Mouse (Mus musculus) MEL (cell line): ENCODE measurements at regions not wholly inside any gene's neighbourhood (a gene's known extent, or its start where the extent isn't known, plus 50 kb on each side); places are given as distances from the start of the nearest gene placed in this dataset.

Source experiments
- DNase-seq: peaks from one replicate; pipeline ENCODE4 v3.0.0; 2011; ENCODE audit warnings: low read depth, low spot score
- H3K27ac ChIP-seq: 2 replicates; pipeline ENCODE4 v1.5.1; 2012; ENCODE audit warnings: low read depth, mild to moderate bottlenecking, control low read depth, low read length, moderate library complexity; ENCODE audit not compliant: control insufficient read depth
- H3K27me3 ChIP-seq, 2 experiments: fragments of 150-350 bp in 1 of 2; sonication (generic) in 1 of 2; 2 replicates each; pipeline ENCODE4 v1.6.1; 2012; ENCODE audit warnings: low read length in 2 of 2, mild to moderate bottlenecking in 2 of 2, improper control_type of control experiment in 1 of 2, moderate library complexity in 1 of 2; ENCODE audit not compliant: insufficient read depth in 2 of 2, control insufficient read depth in 1 of 2
- H3K36me3 ChIP-seq, 2 experiments: 2 replicates each; pipeline ENCODE4 v1.6.1; 2012 to 2014; ENCODE audit warnings: low read length in 2 of 2, improper control_type of control experiment in 1 of 2, inconsistent platforms in 1 of 2, mild to moderate bottlenecking in 1 of 2; ENCODE audit not compliant: insufficient read depth in 2 of 2, control insufficient read depth in 1 of 2
- H3K4me1 ChIP-seq, 2 experiments: fragments of 150-350 bp in 1 of 2; sonication (generic) in 1 of 2; 2 replicates each; pipeline ENCODE4 v1.6.1; 2012; ENCODE audit warnings: low read length in 2 of 2, improper control_type of control experiment in 1 of 2, mild to moderate bottlenecking in 1 of 2; ENCODE audit not compliant: insufficient read depth in 2 of 2, control insufficient read depth in 1 of 2
- H3K4me3 ChIP-seq, 2 experiments: fragments of 150-350 bp in 1 of 2; sonication (generic) in 1 of 2; 2 replicates each; pipeline ENCODE4 v1.5.1; 2012; ENCODE audit warnings: low read depth in 2 of 2, low read length in 2 of 2, mild to moderate bottlenecking in 2 of 2, moderate library complexity in 2 of 2, control low read depth in 1 of 2, improper control_type of control experiment in 1 of 2; ENCODE audit not compliant: control insufficient read depth in 1 of 2, insufficient read depth in 1 of 2
- H3K79me2 ChIP-seq: 2 replicates; pipeline ENCODE4 v1.6.1; 2012; ENCODE audit warnings: mild to moderate bottlenecking, low read length, moderate library complexity; ENCODE audit not compliant: control insufficient read depth, poor library complexity, insufficient read depth
- H3K9ac ChIP-seq: 2 replicates; pipeline ENCODE4 v1.6.1; 2012; ENCODE audit warnings: low read depth, mild to moderate bottlenecking, control low read depth, low read length, moderate library complexity; ENCODE audit not compliant: control insufficient read depth, poor library complexity, severe bottlenecking
- H3K9me3 ChIP-seq: fragments of 150-350 bp; sonication (generic); replicated peaks from 2 replicates; pipeline ENCODE4 v1.6.1; 2012; ENCODE audit warnings: mild to moderate bottlenecking, low read length, improper control_type of control experiment, moderate library complexity; ENCODE audit not compliant: insufficient read depth
- CHD1 ChIP-seq: IDR thresholded peaks from 2 replicates; pipeline ENCODE4 v1.6.1; 2012; ENCODE audit warnings: low read depth, mild to moderate bottlenecking, inconsistent platforms, low read length, improper control_type of control experiment
- CHD2 ChIP-seq: IDR thresholded peaks from 2 replicates; pipeline ENCODE4 v1.6.1; 2011; ENCODE audit warnings: low read length, improper control_type of control experiment
- CTCF ChIP-seq, 3 experiments: IDR thresholded peaks in 2 of 3; conservative IDR thresholded peaks in 1 of 3; 2 replicates each; pipeline ENCODE4 v1.5.1; 2011 to 2012; ENCODE audit warnings: low read length in 3 of 3, low read depth in 2 of 3, mild to moderate bottlenecking in 2 of 3, improper control_type of control experiment in 1 of 3, inconsistent platforms in 1 of 3, mixed read lengths in 1 of 3, moderate library complexity in 1 of 3; ENCODE audit not compliant: control insufficient read depth in 1 of 3, insufficient read depth in 1 of 3, poor library complexity in 1 of 3, severe bottlenecking in 1 of 3
- ELF1 ChIP-seq: IDR thresholded peaks from 2 replicates; pipeline ENCODE4 v1.6.1; 2014; ENCODE audit warnings: low read depth, mild to moderate bottlenecking, inconsistent platforms, low read length, improper control_type of control experiment, moderate library complexity
- ETS1 ChIP-seq: IDR thresholded peaks from 2 replicates; pipeline ENCODE4 v1.6.1; 2012; ENCODE audit warnings: low read depth, mild to moderate bottlenecking, inconsistent platforms, low read length, improper control_type of control experiment, moderate library complexity
- GABPA ChIP-seq: IDR thresholded peaks from 2 replicates; pipeline ENCODE4 v1.6.1; 2012; ENCODE audit warnings: low read depth, mild to moderate bottlenecking, inconsistent platforms, low read length, improper control_type of control experiment, moderate library complexity
- KAT2A ChIP-seq: conservative IDR thresholded peaks from 2 replicates; pipeline ENCODE4 v1.6.1; 2012; ENCODE audit warnings: low read depth, low read length, improper control_type of control experiment, inconsistent platforms
- MAX ChIP-seq: IDR thresholded peaks from 2 replicates; pipeline ENCODE4 v1.6.1; 2011; ENCODE audit warnings: low read length, improper control_type of control experiment
- MEF2A ChIP-seq: IDR thresholded peaks from 2 replicates; pipeline ENCODE4 v1.6.1; 2014; ENCODE audit warnings: low read depth, mild to moderate bottlenecking, inconsistent platforms, low read length, improper control_type of control experiment; ENCODE audit not compliant: poor library complexity, insufficient replicate concordance, severe bottlenecking; ENCODE audit errors: extremely low read depth
- MYB ChIP-seq: IDR thresholded peaks from 2 replicates; pipeline ENCODE4 v1.6.1; 2011; ENCODE audit warnings: mild to moderate bottlenecking, low read depth, low read length, improper control_type of control experiment
- NELFE ChIP-seq: IDR thresholded peaks from 2 replicates; pipeline ENCODE4 v1.6.1; 2011; ENCODE audit warnings: low read depth, low read length, improper control_type of control experiment
- NRF1 ChIP-seq: IDR thresholded peaks from 2 replicates; pipeline ENCODE4 v1.6.1; 2014; ENCODE audit warnings: low read depth, mild to moderate bottlenecking, inconsistent platforms, low read length, improper control_type of control experiment, moderate library complexity; ENCODE audit not compliant: poor library complexity, insufficient read depth, severe bottlenecking
- POLR2A ChIP-seq, 2 experiments: IDR thresholded peaks; 2 replicates each; pipeline ENCODE4 v1.6.1; 2011 to 2012; ENCODE audit warnings: low read length in 2 of 2, mild to moderate bottlenecking in 2 of 2, control low read depth in 1 of 2, improper control_type of control experiment in 1 of 2, low read depth in 1 of 2, moderate library complexity in 1 of 2; ENCODE audit not compliant: control insufficient read depth in 1 of 2, insufficient read depth in 1 of 2, poor library complexity in 1 of 2
- POLR2AphosphoS2 ChIP-seq: IDR thresholded peaks from 2 replicates; pipeline ENCODE4 v1.6.1; 2011; ENCODE audit warnings: low read length, improper control_type of control experiment
- RAD21 ChIP-seq: IDR thresholded peaks from 2 replicates; pipeline ENCODE4 v1.6.1; 2011; ENCODE audit warnings: mild to moderate bottlenecking, low read depth, low read length, improper control_type of control experiment
- SIN3A ChIP-seq: IDR thresholded peaks from 2 replicates; pipeline ENCODE4 v1.6.1; 2012; ENCODE audit warnings: low read length, improper control_type of control experiment, inconsistent platforms
- SMC3 ChIP-seq: IDR thresholded peaks from 2 replicates; pipeline ENCODE4 v1.6.1; 2011; ENCODE audit warnings: low read depth, low read length, improper control_type of control experiment
- TAL1 ChIP-seq: IDR thresholded peaks from 2 replicates; pipeline ENCODE4 v1.6.1; 2012; ENCODE audit warnings: mild to moderate bottlenecking, inconsistent platforms, low read length, moderate library complexity, mixed read lengths
- TCF12 ChIP-seq: IDR thresholded peaks from 2 replicates; pipeline ENCODE4 v1.6.1; 2014; ENCODE audit warnings: low read depth, mild to moderate bottlenecking, inconsistent platforms, low read length, improper control_type of control experiment, moderate library complexity
- UBTF ChIP-seq: IDR thresholded peaks from 2 replicates; pipeline ENCODE4 v1.6.1; 2012; ENCODE audit warnings: low read depth, mild to moderate bottlenecking, inconsistent platforms, low read length, improper control_type of control experiment, moderate library complexity, borderline replicate concordance; ENCODE audit not compliant: insufficient read depth
- ZKSCAN1 ChIP-seq: IDR thresholded peaks from 2 replicates; pipeline ENCODE4 v1.6.1; 2012; ENCODE audit warnings: low read depth, mild to moderate bottlenecking, inconsistent platforms, low read length, improper control_type of control experiment, moderate library complexity
- ZMIZ1 ChIP-seq: IDR thresholded peaks from 2 replicates; pipeline ENCODE4 v1.6.1; 2012; ENCODE audit warnings: low read depth, mild to moderate bottlenecking, inconsistent platforms, low read length, improper control_type of control experiment, moderate library complexity
- ZNF384 ChIP-seq: IDR thresholded peaks from 2 replicates; pipeline ENCODE4 v1.6.1; 2012; ENCODE audit warnings: low read depth, mild to moderate bottlenecking, inconsistent platforms, low read length, improper control_type of control experiment

DNA sequence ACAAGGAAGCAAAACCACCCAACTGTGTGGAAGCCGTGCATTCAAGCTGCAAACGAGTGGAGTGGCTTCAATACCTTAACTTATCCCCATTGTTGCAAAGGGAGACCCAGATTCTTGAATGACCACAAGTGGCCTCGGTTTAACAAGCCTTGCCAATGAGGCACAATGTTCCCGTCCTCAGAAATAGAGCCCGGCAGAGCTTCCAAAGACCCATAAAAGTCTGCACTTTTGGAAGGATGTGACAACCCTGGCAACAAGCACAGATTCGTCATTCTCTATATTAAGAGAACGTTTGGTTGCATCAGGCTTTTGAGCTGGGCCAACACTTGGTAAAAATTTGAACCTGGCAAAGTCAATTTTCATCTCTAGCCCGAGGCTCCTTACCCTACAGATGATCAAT is 108.9 kb upstream of the Bcl6 start:
- Histone ChIP-seq H3K36me3 (no peaks in the 10 kb centered on the region), H3K27ac (no peak overlapping the region), H3K4me3 (no peak overlapping the region), H3K79me2 (no peaks in the 10 kb centered on the region), H3K9me3 (no peaks in the 10 kb centered on the region), H3K27me3 (no peaks in the 10 kb centered on the region), H3K9ac (no peak overlapping the region), H3K4me1 (no peaks in the 10 kb centered on the region)
- TF ChIP-seq NRF1 (no peak), CHD2 (no peak), TCF12 (no peak), TAL1 (no peak), POLR2AphosphoS2 (no peak), NELFE (no peak), POLR2A (IDR thresholded peaks at IDR 0.05; ENCODE audit: control insufficient read depth in 1 of 2, insufficient read depth in 1 of 2, low read depth in 1 of 2, low read length in 2 of 2, poor library complexity in 1 of 2) (no peak), GABPA (no peak), MEF2A (no peak), ZMIZ1 (no peak), SIN3A (no peak)
- DNase-seq = no peak

DNA sequence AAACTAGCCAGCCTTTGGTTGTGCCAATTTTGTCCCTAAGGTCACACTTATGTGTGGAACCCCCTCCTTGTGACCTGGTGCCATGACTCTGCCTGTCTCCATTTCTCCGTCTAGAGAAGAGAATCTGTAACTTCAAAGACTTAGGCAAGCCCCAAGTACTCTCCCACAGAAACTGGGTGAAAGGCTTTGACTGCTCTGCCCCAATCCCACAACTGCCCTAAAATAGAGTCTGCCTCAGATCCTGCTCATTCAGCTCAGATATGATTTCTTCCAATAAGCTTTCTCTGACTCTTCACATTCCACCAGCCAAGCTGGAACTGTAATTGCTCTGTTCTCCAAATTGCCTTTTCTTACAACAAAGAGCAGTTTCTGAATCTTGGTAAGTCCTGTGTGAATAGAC is 107.4 kb upstream of the Bcl6 start:
- Histone ChIP-seq H3K9ac (no peak overlapping the region), H3K27me3 (no peaks in the 10 kb centered on the region), H3K36me3 (no peaks in the 10 kb centered on the region), H3K79me2 (no peaks in the 10 kb centered on the region), H3K4me3 (no peak overlapping the region), H3K27ac (no peak overlapping the region), H3K4me1 (no peaks in the 10 kb centered on the region), H3K9me3 (no peaks in the 10 kb centered on the region)
- no peak for TF ChIP-seq ZMIZ1
- TF ChIP-seq GABPA = no peak
- TF ChIP-seq SMC3 = no peak
- no peak for TF ChIP-seq ZNF384
- TF ChIP-seq KAT2A = no peak
- TF ChIP-seq POLR2A (IDR thresholded peaks at IDR 0.05; ENCODE audit: control insufficient read depth in 1 of 2, insufficient read depth in 1 of 2, low read depth in 1 of 2, low read length in 2 of 2, poor library complexity in 1 of 2) = no peak
- no peak for TF ChIP-seq RAD21
- TF ChIP-seq CTCF (IDR thresholded peaks at IDR 0.05 in 2 of 3, conservative IDR thresholded peaks at IDR 0.05 in 1 of 3; ENCODE audit: control insufficient read depth in 1 of 3, insufficient read depth in 1 of 3, low read depth in 2 of 3, low read length in 3 of 3, poor library complexity in 1 of 3, severe bottlenecking in 1 of 3) = no peak
- TF ChIP-seq ELF1 = no peak
- no peak for TF ChIP-seq MAX
- TF ChIP-seq ZKSCAN1 = no peak
- TF ChIP-seq NELFE = no peak
- no peak for TF ChIP-seq MYB
- TF ChIP-seq UBTF = no peak
- no peak for TF ChIP-seq ETS1
- TF ChIP-seq SIN3A = no peak
- no peak for TF ChIP-seq CHD1
- DNase-seq = no peak
